Mouse (Mus musculus): ENCODE data around the gene Efcc1.

The Efcc1 gene

DNA sequence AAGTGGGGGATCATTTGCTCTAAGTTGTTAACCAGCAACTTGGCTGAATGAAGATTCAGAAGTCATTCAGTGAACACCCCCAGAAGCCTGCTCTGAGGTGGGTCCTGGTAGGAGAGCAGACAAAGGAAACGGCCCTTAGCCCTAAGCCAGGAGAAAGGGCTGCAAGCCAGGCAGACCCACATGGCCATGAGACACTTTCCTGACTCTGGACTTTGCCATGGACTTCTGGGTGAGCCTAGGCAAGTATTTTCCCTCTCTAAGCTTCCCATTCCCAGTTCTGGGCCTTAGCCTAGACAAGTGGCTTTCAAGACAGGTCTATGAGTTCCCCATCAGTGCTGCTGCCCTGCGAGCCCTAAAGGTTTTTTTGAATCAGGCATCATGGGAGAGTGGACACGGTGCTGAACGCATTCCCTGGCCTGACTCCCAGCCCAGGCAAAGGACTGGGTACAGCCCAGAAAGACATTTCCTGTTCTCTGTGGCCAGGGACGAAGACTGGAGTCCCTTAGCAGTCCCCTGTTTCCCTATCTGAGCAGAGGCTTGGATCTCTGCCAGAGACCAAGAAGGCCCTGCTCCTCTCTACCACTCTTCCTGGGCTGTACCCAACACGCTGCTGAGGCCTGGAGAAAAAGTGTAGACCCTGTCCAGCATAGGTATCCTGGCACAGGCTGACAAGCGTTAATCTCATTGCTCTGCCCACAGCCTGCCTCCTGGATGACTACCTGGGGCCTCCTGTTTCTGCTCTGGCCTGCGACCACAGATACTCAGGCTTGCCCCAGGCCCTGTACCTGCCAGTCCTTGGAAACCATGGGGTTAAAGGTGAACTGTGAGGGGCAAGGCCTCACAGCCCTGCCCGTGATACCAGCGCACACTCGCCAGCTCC lies 47.9 kb downstream of the Efcc1 start:
- no peak for DNase-seq (ENCODE audit: extremely low spot score, low spot score)

GRCm38 (mm10) chr6:87779174-87780165 lies 48.8 kb downstream of the Efcc1 start:
- DNase-seq (ENCODE audit: extremely low spot score, low spot score) = no peak

- no peak for DNase-seq (ENCODE audit: extremely low spot score, low spot score)
These were observed 50.1 kb downstream of the Efcc1 start for GRCm38 (mm10) chr6:87780546-87781301.

GRCm38 (mm10) chr6:87784033-87784432 lies 53.4 kb downstream of the Efcc1 start:
- DNase-seq (ENCODE audit: extremely low spot score, low spot score) = no peak

GRCm38 (mm10) chr6:87786621-87787020 lies 56.0 kb downstream of the Efcc1 start:
- DNase-seq (ENCODE audit: extremely low spot score, low spot score) = no peak

GRCm38 (mm10) chr6:87787108-87787890 lies 56.6 kb downstream of the Efcc1 start:
- DNase-seq (ENCODE audit: extremely low spot score, low spot score) = no peak

DNA sequence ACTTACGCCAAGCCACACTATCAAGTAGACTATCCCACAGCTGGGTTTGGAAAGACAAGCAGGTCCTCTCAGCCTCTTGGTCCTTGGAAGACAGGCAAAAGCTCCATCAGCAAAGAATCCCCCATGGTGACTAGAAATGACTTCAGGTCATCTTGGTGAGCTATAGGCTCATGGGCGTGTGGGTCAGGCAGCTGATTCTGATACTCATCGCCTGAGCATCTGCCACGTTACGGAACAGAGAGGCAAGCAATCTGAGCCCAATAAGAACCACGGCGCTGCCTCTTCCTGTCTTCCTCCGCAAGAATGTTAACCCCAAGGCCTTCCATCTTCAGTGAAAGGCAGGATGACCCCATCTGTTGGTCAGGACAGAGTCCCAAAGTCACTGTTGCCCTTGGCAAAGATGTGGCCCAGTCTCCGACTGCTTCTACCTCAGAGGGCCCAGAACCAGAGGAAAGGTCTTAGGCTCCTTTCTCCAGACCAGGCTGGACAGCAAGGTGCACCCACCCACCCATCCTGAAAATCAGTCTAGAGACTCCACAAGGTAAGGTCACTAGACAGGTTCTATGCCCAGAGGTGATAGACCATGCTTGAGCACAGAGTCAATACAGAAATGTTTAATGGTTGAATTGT lies 57.7 kb downstream of the Efcc1 start:
- DNase-seq (ENCODE audit: extremely low spot score, low spot score) = no peak

DNA sequence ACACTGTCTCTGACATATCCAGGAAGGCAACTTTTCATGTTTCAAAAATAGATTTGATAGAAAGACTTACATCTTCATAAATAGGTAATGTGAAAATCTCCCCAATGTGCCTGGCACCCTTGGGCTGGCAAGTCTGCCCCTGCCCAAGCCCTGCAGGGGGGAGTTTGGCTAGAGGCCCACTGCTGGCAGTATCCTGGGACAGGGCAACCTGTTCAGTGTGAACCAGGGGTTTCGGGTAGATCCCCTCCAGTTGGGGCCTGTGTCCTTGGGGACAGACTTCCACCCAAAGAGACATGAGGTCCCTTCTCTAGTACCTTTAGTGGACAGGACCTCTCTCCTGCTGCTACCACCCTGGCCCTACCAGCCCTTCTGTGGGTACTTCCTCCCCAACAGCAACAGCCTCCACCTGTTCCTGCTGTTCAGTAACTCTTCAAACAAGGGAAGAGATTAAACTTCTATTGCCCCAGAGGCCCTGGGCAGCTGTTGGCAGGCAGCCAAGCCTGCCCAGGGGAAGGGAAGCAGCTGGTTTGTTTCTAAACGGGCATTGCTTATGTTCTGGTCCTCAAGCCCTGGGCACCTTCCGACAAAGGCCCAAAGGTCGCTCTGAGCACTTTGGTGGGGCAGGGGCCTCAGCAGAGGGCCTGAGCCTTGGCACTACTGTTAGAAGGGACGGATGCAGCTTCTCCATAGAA lies 58.4 kb downstream of the Efcc1 start:
- DNase-seq (ENCODE audit: extremely low spot score, low spot score) = no peak

DNA sequence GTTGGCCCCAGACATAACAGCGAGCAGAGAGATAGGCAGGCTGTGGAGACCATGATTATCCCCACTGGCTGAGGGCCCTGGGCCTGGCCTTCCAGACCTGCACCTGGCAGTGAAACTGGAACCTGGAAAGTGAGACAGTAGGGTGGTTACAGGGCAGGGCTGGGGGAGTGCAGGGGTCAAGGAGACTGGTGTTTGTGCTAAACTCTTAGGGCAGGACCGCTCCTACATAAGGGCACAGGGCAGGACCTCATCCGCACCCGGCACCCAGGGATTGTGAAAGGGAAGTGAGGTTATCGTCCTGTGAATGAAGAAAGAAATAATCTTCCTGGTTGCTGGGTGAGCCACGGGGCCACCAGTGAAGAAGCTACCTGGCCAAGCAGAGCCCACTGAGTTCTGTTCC lies 59.1 kb downstream of the Efcc1 start:
- DNase-seq (ENCODE audit: extremely low spot score, low spot score) = no peak

- DNase-seq (ENCODE audit: extremely low spot score, low spot score) = no peak
These were observed 60.3 kb downstream of the Efcc1 start for GRCm38 (mm10) chr6:87790779-87791480.

- no peak for DNase-seq (ENCODE audit: extremely low spot score, low spot score)
These were observed 61.2 kb downstream of the Efcc1 start for GRCm38 (mm10) chr6:87791826-87792225.

DNA sequence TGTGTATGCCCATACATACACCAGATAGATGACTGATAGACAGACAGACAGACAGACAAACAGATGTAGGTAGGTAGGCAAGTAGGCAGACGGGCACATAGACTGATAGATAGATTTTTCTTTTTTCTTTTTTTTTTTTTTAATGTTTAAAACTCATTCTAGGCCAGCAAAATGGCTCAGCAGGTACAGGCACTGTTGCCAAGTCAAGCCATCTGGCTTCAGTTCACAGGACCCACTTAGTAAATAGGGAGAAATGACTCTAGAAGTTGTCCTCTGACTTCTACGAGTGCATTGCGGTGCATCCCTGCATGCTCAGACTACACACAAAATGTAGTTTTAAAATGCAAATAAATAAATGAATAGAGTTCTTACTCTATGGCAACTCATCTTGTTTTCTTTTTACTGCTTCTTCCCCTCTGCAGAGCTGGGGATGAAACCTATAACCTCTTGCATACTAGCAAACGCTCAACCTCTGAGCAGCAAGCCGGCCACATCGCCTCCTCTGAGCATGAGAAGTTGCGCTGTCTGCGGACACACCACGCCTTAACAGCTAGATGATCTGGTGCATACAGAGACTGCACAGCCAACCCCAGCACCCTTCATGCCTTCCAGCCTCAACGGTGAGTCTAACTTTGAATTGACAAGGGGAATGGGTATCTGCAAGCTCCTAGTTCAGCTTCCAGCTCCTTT lies 63.3 kb downstream of the Efcc1 start:
- no peak for DNase-seq (ENCODE audit: extremely low spot score, low spot score)

DNA sequence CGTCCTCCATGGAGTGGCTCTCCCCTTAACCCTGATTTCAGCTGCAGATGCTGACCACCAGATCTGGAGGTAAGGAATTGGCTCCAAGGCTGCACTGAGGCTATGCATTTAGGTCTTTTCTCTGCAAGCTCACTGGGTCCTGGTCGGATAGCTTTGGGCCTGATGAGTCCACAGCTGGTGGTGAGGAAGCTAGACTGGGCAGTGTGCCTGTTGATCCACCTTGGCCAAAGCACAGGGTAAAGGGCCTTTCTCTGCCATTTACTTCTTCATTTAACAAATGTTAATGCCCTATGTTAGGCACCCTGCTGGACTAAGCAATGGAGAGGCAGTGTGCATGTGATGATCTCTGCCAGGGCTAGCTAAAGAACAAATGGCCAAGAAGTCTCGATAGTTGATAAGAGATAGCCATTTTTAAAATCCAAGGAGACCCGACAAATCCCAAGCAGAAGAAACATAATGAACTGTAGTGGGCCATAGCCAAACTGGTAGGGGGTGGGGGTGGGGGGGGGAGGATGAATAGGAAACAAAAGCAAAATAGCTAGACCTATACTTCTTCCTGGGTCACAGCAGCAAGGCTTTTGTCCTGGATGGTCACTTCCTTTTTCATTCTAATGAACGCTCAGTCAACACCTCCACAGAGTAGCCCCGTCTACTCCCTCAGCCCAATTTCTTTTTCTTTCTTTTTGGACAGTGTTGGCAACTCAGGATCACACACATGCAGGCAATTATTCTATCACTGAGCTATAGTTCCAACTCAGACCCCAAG lies 64.9 kb downstream of the Efcc1 start:
- no peak for DNase-seq (ENCODE audit: extremely low spot score, low spot score)

- DNase-seq (ENCODE audit: extremely low spot score, low spot score) = no peak
These were observed 65.7 kb downstream of the Efcc1 start for GRCm38 (mm10) chr6:87796251-87796880.

- no peak for DNase-seq (ENCODE audit: extremely low spot score, low spot score)
These were observed 66.7 kb downstream of the Efcc1 start for GRCm38 (mm10) chr6:87797321-87797720.

GRCm38 (mm10) chr6:87799576-87799975 lies 68.9 kb downstream of the Efcc1 start:
- no peak for DNase-seq (ENCODE audit: extremely low spot score, low spot score)

DNA sequence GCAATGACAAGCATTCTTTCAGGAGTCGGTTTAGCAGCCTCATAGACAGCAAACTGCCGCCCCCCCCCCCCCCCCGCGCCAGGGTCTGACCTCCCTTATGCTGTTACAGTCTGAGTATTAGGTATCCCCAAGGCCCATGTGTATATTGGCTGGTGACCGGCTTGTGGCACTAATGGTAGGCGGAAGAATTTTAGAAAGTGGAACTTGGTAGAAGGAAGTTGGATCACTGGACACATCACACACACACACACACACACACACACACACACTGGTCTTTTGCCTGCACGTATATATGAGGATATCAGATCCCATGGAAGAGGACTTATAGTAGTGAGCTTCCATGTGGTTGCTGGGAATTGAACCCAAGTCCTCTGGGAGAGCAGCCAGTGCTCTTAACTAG lies 71.8 kb downstream of the Efcc1 start:
- no peak for DNase-seq (ENCODE audit: extremely low spot score, low spot score)

All from neural tube, embryonic 10.5 days (tissue).